Mouse (Mus musculus) brown adipose tissue, adult 24 weeks (tissue): Measurements from ENCODE around the gene B4galnt2. TPM values are rescaled to one million over a fixed set of nuclear protein-coding genes. Genes with fewer than 3 reads are reported as not detected.

ENCODE experiments used
- H3K27ac ChIP-seq: fragments of 200-500 bp; replicated peaks from 2 replicates; pipeline ENCODE4 v1.5.1; 2012; ENCODE audit warnings: low read depth, mild to moderate bottlenecking, low read length
- H3K4me1 ChIP-seq: fragments of 200-500 bp; 2 replicates; pipeline ENCODE4 v1.6.1; 2012; ENCODE audit warnings: low read length, mixed read lengths; ENCODE audit not compliant: control insufficient read depth, insufficient read depth, insufficient read length
- H3K4me3 ChIP-seq: fragments of 200-500 bp; 2 replicates; pipeline ENCODE4 v1.5.1; 2012; ENCODE audit warnings: low read depth, mild to moderate bottlenecking, low read length, moderate library complexity; ENCODE audit not compliant: insufficient read depth
- polyA plus RNA-seq: library from polyadenylated mRNA; stranded (reverse); fragments of >200 nt; gene quantifications from 2 replicates; pipeline ENCODE4 v1.2.4, GENCODE M21; 2012; ENCODE audit not compliant: missing spikeins, insufficient read depth, insufficient read length

The B4galnt2 gene
- polyA plus RNA-seq, 1 experiment = not detected

DNA sequence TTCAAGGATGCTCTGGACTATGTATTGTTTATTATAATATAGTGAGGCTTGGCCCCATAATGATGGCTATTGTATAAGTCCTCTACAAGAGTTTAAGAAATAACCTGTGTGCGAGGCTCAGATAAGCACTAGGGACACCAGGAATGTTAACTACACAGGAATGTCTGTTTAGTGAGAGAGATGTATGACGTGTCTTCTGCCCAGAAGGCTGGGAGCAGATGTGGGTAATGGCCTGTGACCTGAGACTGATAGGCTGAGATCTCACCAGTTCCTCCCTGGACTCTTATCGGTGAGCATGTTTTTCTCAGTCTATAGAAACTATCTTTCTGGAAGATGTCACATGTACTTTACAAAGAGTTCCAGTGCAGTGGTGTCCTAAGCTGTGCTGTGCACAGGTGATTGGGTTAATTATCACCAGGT is 54.6 kb downstream of the B4galnt2 start:
- Histone ChIP-seq H3K4me1 (0 out of 2 replicates have a peak, but pooled peaks cover 2% of the 10 kb centered on the region), H3K27ac (no peak overlapping the region), H3K4me3 (peak overlapping the region; percentile 66)

DNA sequence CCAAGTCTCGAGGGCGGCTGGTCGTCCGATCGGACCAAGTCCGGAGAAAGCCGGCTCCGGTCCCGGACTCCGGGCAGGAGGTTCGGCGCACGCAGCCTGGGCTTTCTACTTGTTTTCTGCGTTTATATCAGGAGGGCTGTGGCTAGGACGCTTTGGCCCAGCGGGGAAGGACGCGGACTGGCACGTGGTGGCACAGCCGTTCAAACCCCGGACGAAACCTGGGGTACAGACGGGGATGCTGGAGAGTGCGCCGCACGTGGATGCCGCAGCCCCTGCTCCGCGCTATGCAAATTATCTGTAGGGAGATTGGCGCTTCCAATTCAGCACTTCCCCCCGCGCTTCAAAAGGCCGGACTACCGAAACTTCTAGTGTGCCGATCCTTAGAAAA is 55.2 kb downstream of the B4galnt2 start:
- Histone ChIP-seq H3K27ac (peak overlapping the region; percentile 63), H3K4me3 (peak overlapping the region; percentile 66), H3K4me1 (0 out of 2 replicates have a peak, but pooled peaks cover 2% of the 10 kb centered on the region)

DNA sequence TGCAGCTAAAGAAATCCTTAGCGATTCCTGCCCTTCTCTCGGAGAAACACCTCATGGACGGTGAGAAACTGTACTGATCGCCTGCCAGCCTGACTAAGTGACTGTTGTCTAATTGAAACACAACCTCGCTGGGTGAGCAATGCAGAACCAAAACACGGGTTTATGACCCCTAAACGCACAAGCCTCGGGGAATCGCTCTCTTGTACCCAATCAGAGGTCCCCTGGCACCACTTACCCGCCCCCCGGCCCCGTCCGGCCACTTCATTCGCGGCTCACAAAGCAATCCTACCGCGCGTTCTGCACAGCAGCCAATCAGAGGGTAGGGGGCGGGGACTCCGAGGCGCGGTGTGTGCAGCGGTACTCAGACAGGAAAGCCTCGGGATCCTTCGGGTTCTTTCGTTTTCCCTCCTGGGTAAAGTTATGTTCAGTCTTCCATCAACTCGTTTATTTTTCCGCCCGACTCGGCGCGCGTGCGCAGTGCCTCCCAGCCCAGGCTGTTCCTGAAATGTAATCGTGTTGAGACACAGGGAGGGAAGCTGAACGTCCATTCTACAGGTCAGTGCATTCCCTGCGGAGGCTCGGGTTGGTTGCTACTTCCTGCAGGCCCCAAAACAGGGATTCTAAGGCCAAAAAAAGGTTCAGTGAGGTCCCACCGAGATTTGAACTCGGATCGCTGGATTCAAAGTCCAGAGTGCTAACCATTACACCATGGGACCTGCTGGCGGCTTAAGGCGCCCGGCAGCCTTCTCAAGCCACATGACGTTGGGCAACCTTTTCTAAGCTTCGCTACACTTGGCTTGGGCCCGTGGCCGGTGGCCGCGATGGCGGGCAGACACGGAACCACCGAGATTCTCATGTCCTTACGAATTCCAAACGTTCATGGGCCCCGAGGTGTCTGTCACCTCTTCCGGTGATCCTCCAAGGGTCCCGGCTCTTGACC is 55.9 kb downstream of the B4galnt2 start:
- Histone ChIP-seq H3K4me1 (0 out of 2 replicates have a peak, but pooled peaks cover 2% of the 10 kb centered on the region), H3K27ac (peak overlapping the region; percentile 80), H3K4me3 (peak overlapping the region; percentile 66)

DNA sequence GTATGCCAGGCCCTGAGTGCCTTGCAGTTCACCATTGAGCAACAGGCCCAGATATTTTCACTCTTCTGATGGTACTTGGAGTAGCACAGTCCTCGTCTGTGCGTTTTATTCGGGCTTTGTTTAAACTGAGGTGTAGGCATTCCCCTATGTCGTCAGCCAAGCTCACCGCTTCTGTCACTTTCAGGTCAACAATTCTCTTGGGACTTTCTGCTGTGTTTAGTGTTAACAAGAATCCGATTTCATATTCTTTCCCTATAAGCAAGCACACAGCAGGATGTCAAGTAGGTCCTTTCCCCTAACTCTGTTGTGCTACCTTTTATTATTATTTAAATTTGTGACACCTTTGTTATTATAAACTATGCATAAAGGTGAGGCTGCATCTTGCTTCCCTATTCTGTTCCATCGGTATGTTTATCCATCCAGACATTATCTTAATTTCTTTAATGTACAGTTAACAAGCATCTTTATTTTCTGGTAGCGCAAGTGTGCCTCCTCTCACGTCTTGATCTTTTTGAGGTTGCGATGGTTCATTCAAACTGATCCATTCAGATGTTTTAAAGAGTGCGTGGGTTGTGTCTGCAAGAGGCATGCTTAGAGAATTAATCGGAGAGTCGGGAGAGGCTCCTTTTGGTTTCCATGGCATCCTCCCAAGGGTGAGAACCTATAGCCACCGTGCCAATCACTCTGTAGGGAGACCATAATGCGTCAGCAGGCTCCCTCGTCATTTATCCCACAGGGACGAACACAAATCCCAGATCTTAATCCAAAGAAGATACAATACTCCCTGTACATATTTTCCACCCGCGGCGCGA is 56.8 kb downstream of the B4galnt2 start:
- peak overlapping the region; percentile 66 for H3K4me3 ChIP-seq
- peak overlapping the region; percentile 41; the same call in 1 of the 2 replicates for H3K27ac ChIP-seq
- H3K4me1 ChIP-seq = 0 out of 2 replicates have a peak, but pooled peaks cover 2% of the 10 kb centered on the region

DNA sequence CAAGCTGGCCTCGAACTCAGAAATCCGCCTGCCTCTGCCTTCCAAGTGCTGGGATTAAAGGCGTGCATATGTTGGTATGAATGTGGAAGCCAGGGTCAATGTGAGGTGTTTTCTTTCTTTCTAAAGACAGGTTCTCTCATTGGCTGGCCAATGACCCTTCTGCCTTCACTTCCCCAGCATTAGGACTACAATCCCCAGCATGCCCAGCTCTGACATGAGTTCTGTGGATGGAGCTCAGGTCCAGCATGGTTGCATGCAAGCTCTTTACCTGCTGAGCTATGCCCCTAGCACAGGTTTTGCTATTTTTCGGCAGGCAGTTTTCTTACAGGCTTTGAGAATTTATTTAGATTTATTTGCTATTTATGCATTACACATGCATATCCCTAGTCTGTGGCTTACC is 57.4 kb downstream of the B4galnt2 start:
- Histone ChIP-seq H3K27ac (no peak overlapping the region), H3K4me1 (peaks cover 5% of the 10 kb centered on the region; the same call in 1 of the 2 replicates), H3K4me3 (no peak overlapping the region)

DNA sequence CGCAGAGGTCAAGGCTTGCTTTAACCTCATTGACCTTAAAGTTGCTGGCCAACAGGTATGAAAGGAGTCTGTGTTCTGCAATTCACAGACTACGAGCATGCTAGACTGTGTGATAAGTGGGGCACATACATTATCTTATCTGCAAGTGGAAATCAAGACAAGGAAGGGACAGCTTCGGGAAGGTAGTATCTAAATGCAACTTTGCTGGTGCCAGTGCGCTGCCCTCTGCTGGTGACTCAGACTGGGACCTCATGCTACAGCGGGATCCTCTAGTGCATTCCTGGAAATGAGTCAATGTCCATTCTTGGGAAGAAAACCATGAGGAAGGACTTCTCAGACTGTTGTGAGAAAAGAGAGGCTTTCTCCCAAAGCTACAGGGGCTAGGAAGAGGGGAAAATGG is 61.0 kb downstream of the B4galnt2 start:
- H3K4me3 ChIP-seq = no peak overlapping the region
- H3K4me1 ChIP-seq = peaks cover 9% of the 10 kb centered on the region; the same call in 1 of the 2 replicates
- H3K27ac ChIP-seq = no peak overlapping the region

DNA sequence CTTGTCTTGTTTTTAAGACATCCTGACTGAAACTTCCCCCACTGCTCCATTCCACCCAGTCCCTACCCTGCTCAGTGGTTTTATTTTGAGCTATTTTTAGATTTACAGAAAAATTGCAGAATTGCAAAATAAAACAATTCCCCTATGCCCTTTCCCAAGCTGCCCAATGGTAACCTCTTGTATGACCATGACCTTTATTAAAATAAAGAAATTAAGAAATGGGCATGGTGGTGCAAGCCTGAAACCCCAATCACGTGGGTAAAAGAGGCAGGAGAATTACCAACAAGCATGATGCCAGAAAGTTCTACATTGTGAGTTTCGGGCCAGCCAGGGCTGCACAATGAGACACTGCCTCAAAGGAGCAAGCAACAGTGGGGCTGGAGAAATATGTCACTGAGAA is 63.8 kb downstream of the B4galnt2 start:
- H3K27ac ChIP-seq = peak overlapping the region; percentile 71

DNA sequence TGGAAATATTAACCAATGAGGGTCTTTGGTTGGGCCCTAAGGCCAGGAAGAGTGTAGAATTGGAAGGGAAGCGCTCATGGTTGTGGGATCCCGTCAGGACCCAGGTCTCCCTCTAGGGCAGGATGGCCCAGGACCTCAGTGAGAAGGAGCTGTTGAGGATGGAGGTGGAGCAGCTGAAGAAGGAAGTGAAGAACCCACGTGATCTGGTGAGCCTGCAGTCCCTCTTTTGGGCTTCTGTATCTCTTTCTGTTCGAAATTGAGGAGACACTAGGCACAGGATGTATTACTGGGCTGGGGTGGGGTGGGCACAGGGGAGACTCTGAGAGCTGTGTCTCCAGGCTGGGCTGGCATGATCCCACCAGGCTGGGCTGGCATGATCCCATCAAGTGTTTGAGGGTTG is 69.8 kb downstream of the B4galnt2 start:
- H3K4me1 ChIP-seq = peaks cover 24% of the 10 kb centered on the region
- no peak overlapping the region for H3K4me3 ChIP-seq
- H3K27ac ChIP-seq = no peak overlapping the region; the same call in 1 of the 2 replicates

More for the DNA sequence above, 63.8 kb downstream of the B4galnt2 start:
- Histone ChIP-seq H3K4me3 (no peak overlapping the region), H3K4me1 (peaks cover 9% of the 10 kb centered on the region; the same call in 1 of the 2 replicates)

DNA sequence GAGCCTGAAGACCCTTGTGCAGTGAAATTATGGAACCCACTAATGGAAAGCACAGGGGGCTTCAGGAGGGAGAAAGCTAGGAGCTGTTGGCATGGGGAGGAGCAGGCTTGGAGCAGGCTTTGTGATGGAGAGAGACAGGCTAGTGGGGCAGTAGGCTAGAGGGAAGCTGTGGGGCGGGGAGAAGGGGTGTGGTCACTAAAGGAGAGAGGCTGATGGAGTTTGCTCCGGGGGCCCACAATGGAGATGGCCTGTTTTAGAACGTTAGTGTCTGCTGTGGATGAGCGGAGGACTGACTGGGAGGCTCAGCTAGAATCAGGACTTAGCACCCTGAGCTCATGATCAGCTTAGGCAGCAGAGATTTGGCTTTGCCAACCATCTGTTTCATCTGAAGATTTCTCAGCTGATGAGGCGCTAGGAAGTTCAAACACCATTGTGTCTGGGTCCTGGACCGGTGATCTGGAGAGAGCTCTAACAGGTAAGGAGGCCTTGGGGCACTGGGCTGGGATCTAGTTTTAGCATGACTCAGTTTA is 71.2 kb downstream of the B4galnt2 start:
- Histone ChIP-seq H3K27ac (peak overlapping the region; percentile 97), H3K4me3 (peak overlapping the region; percentile 57), H3K4me1 (peaks cover 32% of the 10 kb centered on the region)

DNA sequence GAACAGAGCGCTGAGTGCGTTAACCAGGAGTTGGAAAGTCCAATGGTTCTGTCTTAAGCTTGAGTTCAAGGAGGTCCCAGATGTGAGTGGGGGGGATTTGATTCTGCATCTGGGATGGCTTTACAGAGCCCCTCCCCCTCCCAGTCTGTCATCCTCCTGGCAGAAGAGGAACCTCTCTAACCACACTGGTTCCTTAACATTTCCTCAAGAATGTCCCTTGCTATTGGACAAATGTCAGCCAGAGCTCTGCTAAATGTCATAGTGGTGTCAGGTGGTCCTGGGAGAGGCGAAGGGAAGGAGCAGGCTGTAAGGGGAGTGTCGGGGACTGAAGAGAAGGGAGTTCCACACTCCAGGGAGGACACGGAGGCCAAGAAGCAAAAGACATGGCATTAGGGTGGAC is 71.7 kb downstream of the B4galnt2 start:
- Histone ChIP-seq H3K27ac (peak overlapping the region; percentile 97), H3K4me3 (peak overlapping the region; percentile 57), H3K4me1 (peaks cover 38% of the 10 kb centered on the region)

DNA sequence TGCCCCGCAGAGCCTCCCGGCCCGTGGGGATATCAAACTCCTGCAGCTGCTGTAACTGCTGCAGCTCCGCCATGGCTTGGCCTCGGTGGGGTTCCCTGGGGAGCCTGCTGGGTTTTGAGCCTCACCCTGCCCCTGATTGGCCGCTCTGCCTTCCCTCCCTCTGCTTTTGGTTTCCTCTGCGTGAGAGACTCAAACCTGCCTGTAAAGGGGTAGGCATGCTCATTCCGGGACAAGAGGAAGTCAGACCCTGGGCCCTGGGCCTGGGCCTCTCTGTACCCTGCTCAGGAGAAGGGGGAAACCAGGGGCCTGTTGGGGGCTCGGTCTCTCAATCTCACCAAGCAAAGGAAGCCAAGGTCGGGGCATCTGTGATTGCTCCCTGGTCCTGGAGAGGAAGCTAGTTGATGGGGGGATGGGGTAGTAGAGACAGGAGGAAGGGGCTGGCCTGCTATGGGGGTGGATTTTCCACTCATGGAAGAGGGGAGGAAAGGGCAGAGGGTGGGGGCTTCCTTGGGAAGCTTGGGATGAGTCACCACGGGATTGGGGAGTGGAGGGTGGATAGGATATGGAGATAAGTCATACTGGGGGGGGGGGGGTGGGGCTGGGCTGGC is 72.5 kb downstream of the B4galnt2 start, which contains the start of gene Abi3:
Abi3 (minus strand) TSS at position 403 of the 608 bp plus-strand sequence.
- Histone ChIP-seq H3K4me1 (peaks cover 43% of the 10 kb centered on the region), H3K27ac (peak within 1 kb of the TSS; percentile 97), H3K4me3 (peak within 1 kb of the TSS; percentile 75)

DNA sequence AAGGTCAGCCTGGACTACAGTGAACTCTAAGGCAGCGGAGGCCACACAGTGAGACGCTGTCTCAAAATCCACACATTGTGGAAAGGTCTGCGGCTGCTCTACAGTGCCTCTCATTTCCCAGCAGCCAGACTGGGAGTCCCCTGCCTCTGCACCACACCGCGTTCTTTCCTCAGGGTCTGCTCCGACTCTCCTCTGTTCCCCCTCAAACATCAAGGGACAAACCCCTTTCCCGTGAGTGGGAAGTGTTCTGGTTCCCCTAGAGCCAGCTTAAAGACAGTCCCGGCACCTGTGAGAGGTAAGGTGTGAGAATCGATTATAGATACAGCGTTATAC is 73.2 kb downstream of the B4galnt2 start:
- H3K4me1 ChIP-seq = peaks cover 43% of the 10 kb centered on the region
- H3K27ac ChIP-seq = peak overlapping the region; percentile 91
- peak overlapping the region; percentile 75 for H3K4me3 ChIP-seq

DNA sequence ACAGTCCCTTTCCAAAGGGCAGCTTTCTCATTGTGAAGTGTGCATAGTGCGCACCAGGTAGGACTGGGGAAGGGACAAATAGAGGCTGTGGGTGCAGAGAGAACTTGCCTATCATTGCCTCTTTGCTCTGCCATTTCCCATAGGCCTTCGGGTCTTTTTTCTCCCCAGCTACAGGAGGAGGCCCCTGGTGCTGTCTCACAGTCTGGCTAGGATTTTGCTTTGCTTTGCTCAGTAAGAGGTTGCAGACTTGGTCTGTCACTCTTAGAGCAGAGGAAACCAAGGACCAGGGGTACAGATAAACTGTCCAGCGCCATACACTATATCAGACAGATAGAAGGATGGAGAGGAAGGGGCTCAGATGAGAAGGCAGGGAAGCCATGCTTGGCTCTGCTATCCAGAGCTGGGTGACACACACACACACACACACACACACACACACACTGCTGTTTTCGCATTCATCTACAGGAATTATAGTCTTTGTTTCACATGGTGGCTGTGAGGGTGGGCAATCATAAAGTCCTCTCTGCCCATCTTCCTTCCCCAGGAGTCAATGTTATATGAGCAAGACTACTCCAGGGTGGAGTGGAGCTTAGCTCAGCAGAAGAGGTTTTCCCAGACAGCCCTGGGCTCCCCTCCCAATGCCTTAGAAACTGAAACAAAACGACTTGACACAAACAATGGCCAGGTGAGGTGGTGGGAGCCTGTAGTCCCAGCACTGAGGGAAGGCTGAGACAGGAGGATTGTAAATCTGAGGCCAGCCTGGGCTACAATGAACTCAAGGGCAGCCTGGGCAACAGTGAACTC is 73.8 kb downstream of the B4galnt2 start:
- H3K27ac ChIP-seq = peak overlapping the region; percentile 91

More for the DNA sequence above, 73.8 kb downstream of the B4galnt2 start:
- H3K4me1 ChIP-seq = peaks cover 44% of the 10 kb centered on the region
- peak overlapping the region; percentile 75 for H3K4me3 ChIP-seq
